Mouse (Mus musculus): ENCODE measurements around the gene Anks3.

- TF ChIP-seq CTCF (IDR thresholded peaks at IDR 0.05; ENCODE audit: low read depth) (no peak), EP300 (IDR thresholded peaks at IDR 0.05; ENCODE audit: low read depth) (no peak)
These were observed 3.7 kb downstream of the Anks3 start for GRCm38 (mm10) chr16:4960260-4960659.
